Mouse (Mus musculus) right cerebral cortex, adult 2 months (tissue): ENCODE measurements around the gene Mrps18b.
"Not testable (repeated sequence)": the region's sequence is repeated elsewhere in the genome, so short reads cannot be mapped to it uniquely, and the experiment has no call there.

Source experiments
- DNase-seq, 2 experiments: peaks; one replicate each; pipeline ENCODE4 v3.0.0; 2021 to 2022; ENCODE audit warnings: low spot score in 2 of 2

The Mrps18b gene

DNA sequence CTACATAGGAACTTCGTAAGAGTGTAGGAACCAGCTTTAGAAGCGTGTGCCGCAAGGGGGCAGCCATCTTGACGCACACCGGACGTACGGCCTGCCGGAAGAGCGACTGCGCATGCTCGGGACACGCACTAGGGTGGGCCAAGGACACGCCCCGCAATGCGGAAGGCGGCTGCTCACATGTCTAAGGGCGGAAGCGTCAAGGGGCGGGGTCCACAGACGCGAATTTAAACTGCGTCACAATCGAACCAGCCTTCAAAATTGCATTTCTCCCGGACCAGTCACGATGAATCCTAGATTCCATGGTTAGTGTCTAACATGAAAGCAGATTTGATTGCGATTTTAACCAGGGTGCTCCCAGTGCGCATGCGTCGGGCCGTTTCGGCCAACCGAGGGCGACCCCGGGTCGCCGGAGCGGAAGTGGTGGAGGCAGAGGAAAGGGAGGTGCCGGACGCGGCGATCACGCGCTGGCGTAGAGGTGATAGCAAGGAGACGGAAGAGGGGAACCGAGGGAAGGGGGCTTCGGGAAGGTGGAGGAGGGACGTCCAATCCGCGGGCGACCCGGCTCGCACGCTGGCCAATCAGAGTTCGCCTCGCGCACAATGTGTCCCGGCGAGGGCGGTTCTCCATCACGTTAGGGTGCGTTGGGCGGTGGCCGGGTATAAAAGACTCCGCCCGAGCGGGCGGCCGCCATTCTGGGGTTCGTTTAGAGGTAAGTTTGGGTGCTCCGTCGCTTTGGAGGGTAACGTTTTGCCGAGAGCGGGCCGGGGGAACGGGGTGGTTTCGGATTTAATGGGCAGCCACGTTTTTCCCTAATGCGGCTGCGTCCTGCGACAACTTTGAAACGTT lies at the start of gene Mrps18b, which contains the start of gene Ppp1r10:
Gene Mrps18b, minus strand, starts transcription at position 93 of the 846 bp plus-strand sequence.
Gene Ppp1r10, plus strand, starts transcription at position 138 of the 846 bp plus-strand sequence.
- DNase-seq: peak; percentile 99

DNA sequence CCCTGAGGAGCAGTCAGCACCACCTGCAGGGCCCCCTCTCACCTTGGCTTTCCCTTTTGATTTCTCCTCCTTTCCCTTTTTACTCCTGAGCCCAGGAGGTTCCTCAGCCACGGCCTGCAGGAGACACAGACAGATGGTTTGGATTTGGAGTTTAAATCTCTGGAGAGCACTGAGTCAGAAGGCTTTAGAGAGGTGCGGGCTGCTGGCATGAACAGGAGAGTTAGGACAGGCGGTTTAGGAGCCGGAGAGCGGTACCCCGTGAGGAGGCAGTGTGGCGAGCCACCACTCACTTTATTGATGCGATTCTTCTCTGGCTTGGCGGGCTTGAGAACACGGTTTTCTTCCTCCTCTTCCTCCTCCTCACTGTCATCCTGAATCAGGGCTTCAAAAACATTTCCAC lies 47.1 kb upstream of the Mrps18b start:
- DNase-seq: no peak

DNA sequence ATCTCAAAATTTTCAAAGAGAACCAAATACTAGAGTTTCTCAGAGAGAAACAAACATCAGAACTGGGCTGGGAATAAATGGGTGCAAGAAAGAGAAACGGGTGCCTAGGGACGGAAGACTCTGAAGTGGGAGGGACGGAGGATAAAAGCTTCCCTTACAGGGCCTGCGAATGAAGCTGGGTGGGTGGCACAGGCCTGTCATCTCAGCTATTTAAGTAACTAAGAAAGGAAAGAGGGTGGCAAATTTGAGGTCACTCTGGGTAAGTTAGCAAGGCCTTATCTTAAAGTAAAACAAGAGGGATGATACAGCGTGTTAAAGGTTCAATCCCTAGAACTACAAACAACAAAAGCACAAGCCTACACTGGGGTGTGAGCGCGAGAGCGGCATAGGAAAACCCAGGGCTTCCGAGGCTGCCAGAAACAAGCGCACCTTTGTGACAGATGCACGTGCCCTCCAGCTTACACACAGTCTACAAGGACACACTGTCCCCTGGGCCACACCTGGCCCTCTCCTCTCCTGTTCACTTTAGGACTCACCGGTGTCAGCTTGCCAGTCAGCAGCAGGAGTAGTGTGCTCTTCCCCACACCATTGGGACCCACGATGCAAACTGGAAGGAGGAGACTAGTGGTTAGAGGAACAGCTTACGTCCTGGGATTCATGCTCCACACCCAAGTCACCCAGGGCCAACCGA lies 42.5 kb upstream of the Mrps18b start:
- DNase-seq: no peak

DNA sequence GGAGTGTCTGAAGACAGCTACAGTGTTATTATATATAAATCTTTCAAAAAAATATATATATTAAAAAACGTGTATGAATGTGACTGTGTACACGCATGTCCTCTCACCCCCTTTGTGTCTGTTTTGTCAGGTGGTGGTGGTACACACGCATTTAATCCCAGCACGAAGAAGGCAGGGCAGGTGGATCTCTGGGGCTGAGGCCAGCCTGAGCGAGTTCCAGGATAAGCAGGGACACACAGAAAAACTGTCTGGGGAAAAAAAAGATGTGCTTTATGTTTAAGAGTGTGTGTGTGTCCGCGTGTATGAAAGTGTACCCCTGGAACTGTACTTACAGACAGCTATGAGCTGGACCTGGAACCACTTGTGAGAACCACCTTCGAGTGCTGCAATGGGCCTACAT lies 38.5 kb upstream of the Mrps18b start:
- no peak for DNase-seq

DNA sequence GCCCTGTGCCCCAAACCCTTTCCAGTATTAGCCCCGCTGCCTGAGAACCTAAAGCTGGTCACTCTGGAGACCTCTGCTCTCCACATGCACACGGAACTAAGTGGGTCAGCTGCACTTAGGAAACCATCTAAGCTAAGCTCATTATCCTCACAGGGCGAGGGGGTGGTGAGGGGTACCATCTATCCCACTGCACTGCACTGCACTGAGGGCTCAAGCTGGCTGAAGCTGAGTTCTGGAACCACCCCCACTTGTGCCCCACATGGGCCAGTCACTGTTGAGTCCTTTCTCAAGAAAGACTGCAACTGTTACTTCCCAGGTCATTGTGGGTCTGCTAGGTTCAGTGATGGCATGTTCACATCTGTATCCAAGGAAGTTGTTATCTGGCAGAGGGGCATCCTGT lies 36.4 kb upstream of the Mrps18b start:
- not testable (repeated sequence) for DNase-seq

DNA sequence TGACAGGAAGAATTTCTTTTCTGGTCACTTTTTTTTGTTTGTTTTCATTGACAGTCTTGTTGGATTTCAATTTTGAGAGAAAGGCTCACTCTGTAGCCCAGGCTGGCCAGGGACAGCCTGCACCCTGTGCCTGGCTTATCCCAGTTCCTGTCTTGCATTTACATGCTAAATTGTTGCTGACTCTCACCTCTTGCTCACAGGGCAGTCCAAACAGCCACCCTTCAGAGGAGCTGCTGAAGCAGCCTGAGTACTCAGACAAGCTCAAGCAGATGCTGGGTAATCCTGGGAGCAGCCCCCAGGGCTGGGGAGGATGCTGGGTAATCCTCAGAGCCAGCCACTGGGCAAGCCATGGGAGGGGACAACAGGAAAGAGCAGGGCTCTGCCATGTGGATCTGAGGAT lies 34.8 kb upstream of the Mrps18b start:
- not testable (repeated sequence) for DNase-seq

DNA sequence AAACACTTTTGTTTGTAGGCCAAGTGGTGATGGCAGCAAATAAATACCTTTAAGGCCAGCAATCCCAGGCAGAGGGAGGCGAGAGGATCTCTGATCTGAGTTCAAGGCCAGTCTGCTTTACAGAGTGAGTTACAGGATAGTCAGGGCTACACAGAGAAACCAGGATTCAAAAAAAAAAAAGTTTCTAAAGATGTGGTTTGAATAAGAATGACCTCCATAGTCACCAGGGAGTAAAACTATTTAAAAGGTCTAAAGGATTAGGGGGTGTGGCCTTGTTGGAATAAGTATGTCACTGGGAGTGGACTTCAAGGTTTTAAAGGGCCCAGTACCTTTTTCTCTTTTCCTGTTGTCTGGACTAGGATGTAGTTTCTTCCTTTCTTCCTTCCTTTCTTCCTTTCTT lies 23.8 kb upstream of the Mrps18b start:
- DNase-seq: no peak

DNA sequence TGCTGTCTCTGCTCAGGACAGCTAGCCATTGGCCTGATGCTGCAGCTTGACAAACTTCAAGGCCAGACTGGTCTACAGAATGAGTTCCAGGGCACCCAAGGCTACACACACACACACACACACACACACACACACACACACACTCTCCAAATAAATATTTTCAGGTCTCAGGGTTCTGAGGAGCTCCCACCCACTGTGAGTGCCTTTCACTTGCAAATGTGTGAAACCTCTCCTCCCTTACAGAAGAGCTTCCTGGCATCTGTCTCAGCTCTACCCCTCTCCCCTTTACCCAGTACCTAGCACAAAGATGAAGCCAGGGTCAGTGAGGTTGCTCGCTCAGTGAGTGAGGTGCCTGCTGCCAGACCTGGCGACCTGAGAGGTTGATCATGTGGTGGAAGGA lies 22.9 kb upstream of the Mrps18b start:
- no peak for DNase-seq

DNA sequence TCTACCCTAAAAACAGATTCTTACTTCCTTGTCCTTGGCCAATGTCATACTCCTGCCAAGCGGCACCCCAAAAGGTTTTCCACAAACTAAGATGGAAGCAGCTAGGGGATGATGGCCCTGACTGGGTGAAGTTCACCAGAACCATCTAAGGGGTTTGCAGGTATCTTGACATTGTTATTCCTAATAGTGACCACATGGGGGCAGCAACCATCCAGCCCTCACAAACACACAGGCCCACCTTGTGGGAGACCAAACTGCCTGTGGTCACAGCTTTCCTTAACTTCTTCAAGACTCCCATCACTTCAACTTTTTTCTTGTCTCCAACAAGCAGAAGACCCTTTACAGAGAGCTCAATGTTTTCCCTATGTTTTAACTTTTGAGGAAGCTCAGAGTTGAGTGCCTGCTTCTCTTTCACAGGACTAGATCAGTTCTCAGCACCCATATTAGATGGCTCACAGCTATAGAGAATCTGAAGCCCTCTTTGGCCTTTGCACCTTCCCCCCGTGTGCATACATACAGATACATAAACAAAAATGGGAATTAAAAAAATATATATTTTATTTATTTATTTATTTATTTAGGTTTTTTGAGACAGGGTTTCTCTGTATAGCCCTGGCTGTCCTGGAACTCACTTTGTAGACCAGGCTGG lies 21.6 kb upstream of the Mrps18b start:
- peak; percentile 45 to 47 for DNase-seq

DNA sequence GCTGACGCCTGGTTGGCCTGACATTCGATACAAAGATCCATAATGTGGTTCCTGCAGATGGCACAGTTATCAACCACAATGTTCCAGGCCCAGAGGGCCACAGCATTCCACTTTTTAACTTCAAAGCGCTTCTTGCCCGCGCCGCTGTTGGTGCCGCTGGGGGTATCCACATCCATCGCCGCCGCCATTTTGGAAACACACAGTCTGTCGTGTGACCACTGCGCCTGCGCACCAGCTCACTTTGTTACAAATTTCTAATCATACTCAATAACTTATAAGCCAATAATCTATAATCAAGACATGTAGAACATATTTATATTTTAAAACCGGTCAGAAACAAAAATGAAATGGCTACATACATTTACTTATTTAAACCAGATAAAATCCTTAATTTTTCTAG lies 19.6 kb upstream of the Mrps18b start:
- DNase-seq: not testable (repeated sequence)

DNA sequence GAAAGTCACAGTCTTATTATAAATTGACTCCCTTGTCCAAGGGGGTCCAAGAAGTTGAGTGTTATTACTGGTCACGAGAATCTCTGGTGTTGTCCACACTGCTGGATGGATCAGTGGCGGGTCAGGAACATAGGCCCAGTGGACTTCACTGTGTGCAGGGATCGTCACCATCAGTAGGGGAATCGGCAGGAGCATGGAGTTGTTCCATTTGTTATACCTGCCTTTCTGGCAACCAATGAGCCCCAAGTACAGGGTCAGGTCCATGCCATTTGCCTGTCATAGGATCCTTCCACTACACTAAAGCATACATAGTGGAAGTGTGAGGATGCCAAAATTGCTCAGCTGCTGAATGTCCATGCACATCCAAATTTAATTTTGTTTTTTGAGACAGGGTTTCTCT lies 16.4 kb upstream of the Mrps18b start:
- DNase-seq: no peak

DNA sequence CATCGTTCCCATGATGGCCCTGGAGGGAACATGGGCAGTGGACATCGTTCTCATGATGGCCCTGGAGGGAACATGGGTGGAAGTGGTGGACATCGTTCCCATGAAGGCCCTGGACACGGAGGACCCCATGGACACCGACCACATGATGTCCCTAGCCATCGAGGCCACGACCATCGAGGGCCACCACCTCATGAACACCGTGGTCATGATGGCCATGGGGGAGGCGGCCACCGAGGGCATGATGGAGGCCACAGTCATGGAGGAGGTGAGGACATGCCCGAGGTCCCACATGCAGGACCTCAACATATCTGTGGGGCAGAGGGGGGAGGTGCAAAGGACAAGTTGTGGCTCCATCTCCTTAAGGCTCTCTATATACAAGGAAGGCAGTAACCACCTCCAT lies 14.4 kb upstream of the Mrps18b start:
- no peak for DNase-seq

DNA sequence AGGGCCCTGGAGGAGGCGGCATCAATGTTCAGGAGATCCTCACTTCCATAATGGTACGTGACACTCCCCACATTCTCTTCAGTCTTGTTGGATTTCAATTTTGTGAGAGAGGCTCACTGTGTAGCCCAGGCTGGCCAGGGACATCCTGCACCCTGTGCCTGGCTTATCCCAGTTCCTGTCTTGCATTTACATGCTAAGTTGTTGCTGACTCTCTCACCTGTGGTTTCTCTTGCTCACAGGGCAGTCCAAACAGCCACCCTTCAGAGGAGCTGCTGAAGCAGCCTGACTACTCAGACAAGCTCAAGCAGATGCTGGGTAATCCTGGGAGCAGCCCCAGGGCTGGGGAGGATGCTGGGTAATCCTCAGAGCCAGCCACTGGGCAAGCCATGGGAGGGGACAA lies 13.3 kb upstream of the Mrps18b start:
- no peak for DNase-seq

DNA sequence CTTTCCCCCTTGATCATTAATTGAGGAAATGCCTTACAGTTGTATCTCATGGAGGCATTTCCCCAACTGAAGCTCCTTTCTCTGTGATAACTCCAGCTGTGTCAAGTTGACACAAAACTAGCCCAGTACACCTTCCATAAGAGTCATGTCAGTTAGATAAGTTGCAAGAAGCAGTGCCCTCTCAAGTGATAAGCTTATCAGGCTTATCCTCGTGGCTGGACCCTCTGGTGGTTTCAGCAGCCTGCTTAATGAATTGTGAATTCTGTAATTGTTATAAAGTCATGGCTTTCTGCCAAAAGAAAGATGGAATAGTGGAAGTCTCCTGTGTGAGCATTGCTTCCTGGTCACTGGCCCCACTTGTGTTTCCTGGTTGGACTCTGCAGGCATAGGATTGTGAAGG lies 11.3 kb upstream of the Mrps18b start:
- no peak for DNase-seq

DNA sequence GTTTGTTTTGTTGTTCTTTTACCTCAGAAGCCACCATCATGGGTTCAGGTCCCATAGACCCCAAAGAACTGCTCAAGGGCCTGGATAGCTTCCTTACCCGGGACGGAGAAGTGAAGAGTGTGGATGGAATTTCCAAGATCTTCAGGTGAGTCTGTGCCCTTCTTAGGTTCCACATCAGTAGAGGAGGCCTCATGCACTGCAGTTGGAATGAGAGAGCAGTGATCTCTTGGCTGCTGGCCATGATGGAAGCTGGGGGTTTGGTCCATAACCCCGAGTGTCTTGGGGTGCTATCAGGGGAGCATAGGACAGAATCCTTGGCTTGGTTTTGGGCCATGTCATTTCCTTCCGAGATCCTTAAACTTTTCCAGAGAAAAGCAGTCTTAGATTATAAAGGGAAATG lies 7.1 kb upstream of the Mrps18b start:
- DNase-seq: no peak

DNA sequence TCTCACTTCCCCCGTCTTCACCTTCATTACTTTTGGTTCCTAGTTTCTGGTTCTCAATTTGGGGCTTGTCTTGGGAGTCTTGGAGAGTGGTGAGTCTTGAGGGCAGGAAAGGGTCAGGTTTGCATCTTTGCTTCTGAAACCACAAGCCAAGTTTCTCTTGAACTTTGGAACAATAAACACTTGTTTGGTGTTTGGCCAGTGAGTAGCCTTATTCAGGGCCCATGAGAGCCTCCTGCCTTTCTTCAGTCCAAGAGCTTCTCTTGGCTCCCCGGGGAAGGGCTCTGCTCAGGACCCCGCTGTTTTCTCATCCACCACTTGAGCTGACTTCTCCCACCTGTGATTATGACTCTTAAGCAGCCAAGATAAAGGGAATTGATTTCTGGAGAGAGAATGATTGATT lies 6.4 kb upstream of the Mrps18b start:
- DNase-seq: no peak

DNA sequence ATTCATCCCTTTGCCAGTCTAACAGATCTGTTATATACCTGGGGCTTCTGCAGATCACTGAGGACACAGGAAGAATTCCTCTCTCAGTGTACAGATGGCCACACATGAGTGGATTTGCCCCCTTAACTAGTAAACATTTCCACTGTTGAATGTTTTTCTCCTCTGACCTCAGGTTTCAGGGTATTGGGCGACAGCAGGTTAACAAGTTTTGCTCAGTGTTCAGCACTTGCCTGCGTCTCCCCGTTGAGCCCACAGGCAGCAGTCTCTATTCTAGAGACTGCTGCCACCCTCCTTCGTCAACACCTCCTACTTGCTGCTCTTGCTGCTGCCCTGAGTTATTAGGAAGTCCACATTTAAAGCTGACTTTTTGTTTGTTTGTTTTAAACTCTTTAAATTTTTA lies 5.5 kb upstream of the Mrps18b start:
- no peak for DNase-seq

DNA sequence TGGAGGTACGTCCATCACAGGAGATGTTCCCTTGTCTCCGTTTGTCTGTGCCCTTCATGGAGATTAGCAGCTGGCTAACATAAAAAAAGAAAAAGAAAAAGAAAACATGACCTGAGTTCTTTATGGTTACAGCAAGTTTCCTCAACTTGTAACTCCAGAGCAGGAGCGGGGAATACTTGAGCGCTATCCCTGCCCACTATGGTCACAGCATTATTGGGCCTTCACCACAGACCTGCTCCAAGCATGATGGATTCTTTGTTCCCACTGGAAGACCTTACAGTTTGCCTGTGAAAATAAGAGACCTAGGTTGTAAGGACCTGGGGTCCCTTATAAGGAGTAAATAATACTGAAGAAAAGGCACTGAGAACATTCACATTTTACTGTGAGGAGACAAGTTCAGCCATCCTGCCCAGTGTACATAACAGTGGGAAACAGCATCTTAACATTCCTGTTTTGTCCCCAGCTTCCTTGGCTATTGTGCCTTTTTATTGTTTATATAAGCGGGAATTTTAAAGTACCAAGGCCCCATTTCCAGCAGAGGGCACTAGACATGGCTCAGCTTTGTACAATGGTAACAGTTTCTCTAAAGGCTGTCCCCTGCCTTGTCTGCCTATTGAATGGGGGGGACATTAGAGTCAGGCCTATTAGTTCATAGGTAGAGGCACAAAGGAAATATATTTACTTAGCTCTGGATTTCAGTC lies 4.8 kb upstream of the Mrps18b start:
- DNase-seq: peak in 1 of 2 experiments; percentile 40

DNA sequence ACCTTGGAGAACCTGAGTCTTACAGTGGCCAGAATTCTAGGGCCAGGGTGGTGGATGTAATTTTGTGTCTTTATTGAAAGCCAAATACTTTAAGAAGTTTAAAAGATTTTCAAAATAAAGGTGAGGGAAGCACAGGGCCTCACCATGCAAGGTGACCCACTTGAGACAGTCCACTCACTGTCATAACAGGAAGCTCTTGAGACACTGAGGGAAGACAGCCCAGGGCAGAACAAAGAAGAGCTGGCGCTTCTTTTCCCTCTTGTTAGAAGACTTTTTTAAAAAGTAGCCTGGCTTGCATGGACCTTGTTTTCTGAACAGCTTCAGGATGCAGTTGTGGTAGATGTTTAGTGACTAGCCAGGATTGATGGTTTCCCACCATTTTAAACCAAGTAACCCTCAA lies 4.2 kb upstream of the Mrps18b start:
- DNase-seq: no peak

DNA sequence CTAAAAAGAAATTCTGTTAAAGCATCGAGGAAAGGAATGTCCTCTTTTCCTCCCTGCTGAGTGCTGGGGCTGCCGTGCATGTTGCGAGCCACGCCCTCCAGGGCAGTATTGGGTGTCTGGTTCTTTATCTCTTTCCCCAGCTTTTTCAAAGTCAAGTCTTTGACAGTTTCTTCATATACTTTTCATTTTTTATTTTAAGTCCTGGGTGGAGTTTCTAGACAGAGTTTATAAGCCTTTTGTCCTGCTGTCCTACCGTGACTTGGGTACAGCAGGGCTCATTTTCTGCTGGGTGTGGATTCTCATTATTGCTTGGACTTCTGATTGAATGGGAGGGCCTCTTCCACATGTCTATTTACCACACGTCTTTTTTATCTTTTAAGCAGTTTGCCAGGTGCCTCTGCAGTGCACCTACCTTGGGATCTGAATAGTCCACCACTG lies 3.7 kb upstream of the Mrps18b start:
- no peak for DNase-seq

DNA sequence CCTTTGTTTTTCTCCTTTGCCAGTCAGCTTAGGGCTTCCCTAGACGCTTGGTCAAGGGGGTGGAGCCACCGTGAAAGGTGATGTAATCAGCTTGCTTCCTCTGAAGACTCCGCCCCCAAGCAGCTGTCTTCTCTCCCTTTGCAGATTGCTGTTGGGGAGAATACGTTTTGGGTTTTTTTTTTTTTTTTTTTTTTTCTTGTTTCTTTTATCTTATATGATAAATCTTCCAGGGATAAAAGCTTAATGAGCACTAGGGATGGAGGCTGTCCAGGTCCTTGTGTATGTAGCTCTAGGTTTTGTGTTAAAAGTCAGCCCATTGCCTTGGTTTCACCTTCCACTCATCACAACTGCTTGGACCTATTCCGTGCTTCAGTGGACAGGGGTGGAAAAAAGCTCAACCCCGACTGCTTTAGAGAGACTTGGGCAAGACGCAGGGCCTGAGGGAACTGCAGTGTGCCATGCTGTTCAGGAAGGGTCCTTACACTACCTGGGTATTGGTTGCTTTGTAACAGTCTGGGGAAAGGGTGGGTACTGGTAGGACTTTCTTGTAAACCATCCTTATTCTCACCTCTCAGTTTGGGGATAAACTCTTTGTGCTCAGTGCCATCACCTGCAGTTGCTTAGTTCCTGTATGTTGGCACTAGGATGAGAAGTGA lies 3.0 kb upstream of the Mrps18b start:
- peak; percentile 91 to 94 for DNase-seq
